Mouse (Mus musculus) MEL-GATA-1-ER (cell line): ENCODE results near the gene Tnnt2.

Experiments
- DNase-seq: peaks from one replicate; pipeline ENCODE4 v3.0.0-alpha.2; 2012; ENCODE audit warnings: low read depth; ENCODE audit errors: extremely low read depth

The Tnnt2 gene

DNA sequence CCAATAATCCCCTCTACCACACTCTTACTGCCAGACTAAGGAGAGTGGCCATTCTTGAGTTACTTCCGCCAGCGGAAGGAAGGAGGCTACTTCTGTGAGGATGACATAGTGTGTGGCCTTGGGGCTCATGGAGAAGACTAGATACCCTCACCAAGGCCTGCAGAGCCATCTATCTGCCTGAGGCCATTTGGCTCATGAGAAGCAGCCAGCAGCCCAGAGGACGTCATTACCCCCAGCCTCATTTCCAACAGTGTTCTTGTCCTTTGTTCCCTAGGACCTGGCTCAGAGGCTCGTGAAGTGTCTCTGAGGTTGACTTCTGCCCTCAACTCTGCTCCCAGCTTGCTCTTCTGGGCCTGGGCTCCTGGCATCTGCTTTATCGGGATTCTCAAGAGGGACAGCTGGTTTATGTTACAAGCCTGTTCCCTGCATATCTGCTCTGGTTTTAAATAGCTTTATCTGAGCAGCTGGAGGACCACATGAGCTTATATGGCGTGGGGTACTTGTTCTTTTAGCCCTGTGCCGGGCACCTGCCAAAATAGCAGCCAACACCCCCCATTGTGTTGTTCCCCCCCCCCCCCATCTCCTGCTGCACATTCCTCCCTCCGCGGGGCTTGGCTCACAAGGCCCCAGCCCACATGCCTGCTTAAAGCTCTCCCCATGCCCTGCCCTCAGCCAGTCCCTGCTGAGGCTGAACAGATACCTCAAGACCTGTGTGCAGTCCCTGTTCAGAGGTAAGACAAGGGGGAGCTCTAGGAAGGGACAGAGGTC lies at the start of gene Tnnt2:
TSS of gene Tnnt2 (plus strand) at position 639 of the 768 bp plus-strand sequence.
- no peak for DNase-seq

DNA sequence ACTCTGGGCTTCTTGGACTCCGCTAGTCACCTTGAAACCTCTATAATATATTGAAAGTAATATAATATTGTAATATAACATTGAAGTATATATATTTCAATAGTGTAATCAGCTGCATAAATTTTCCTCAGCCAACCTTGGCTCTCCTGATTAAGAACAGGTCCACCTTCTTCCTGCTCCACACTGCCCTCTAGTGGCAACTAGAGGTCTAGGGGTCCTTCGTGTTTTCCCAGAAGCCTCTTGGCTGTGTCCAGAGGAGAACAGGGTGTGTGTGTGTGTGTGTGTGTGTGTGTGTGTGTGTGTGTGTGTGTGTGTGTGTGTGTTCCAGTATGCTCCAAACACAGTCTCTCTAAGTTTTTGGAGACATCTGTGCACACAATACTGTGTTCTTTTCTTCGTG lies 48.4 kb upstream of the Tnnt2 start:
- DNase-seq = peak; percentile 84

DNA sequence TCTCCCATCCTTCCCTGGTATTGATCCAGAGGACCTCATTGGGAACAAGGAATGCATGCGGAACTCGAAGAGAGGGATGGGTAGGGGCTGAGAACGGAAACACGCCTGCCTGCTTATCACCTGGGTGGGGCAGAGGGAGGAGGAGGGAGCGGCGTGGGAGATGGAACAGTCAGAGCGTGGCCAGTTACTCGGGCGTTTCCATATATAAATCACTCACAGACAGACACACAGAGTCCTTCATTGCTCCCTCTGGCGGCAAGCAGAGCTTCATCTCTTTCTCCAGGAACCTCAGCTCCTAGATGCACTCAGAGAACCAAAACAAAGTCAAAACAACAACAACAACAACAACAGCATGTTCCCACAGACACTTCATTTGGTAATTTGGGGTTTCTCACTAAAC lies 47.4 kb upstream of the Tnnt2 start:
- peak; percentile 59 for DNase-seq

DNA sequence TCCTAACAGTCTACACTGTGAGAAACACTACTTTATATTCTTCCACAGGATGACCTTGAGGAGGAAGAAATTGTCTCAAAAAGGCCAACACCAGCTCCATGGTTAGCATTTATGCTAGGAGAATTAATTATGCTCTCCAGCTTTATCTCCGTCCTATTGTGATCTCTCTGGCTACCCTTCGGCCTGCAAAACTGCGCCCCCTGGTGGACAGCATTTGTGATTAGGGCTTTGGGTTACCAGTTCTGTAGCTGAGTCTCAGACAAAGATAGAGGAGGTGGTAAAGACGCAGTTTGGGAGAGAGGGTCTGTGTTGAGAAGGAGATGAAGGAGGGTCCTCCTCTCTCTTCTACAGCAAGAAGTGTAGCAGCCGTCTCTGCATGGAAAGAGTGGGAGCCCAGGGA lies 46.3 kb upstream of the Tnnt2 start:
- DNase-seq = peak; percentile 64

DNA sequence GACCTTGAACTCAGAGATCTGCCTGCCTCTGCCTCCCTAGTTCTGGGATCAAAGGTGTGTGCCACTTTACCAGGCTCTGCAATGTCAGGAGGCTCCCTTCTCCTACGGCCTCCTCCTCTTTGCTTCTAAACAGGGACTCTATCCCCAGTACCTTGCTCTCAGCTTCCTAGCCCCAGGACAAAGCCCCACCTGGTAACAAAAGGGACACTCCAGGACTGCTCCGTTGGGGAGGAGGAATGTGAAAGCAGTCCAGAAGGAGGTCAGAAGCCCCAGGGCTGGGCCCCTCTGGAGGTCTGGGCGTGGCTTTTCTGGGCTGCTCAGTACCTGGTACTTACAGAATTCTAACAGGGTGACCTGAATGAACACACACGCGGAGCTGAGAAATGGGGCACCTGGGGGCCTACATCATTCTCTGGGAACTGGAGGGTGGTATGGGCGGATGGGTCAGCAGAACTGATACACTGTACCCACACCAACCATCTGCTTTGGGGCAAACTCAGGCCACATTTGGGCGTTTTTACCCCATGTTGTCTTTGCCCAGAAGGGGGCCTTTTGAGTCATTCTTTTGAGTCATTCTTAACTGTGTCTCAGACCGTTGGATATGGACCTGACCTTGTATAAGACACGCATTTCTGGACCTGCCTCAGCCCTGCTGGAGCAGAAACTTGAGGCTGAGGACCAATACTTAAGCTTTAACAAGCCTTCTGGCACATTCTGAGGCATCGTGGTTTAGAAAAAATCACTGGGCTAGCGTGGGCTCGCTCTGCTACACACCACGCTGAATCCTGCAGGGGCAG lies 43.8 kb upstream of the Tnnt2 start:
- no peak for DNase-seq

DNA sequence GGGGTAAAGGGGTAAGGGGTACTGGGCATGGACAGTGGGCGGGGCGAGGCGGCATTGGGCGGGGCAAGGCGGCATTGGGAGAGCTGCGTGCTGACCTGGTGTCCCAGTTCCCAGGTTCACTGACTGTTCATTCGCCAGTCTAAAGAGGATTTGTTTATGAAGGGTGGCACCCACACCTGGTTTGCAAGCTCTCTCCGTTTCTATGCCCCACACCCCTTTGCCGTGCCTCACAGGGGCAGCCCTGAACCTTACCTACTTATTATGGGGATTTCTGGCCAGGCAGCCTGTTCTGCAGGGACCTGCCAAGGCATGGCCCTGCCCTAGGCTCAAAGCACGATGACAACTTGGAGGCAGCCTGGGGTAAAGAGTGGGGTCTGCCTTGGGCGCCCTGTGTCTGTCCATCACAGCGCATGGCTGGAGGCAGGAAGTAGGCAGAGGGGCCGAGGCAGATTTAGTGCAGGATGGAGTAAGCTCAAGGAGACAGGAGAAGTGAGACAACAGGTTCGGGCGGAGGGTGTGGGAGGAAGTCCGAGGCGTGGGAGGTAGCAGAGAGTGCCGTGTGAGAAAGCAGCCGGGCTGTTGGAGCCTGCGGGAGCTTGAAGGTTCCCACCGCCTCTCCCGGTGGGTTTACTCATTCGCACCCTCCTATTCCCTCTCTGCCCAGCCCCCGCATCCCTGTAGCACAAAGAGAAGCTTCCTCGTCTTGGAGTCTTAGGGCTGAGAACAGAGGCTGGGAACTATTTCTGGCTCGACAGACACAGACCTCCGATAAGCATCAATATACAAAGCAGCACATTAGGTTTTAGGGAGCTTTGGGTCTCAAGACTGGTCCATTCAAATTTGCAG lies 42.6 kb upstream of the Tnnt2 start:
- DNase-seq = no peak

DNA sequence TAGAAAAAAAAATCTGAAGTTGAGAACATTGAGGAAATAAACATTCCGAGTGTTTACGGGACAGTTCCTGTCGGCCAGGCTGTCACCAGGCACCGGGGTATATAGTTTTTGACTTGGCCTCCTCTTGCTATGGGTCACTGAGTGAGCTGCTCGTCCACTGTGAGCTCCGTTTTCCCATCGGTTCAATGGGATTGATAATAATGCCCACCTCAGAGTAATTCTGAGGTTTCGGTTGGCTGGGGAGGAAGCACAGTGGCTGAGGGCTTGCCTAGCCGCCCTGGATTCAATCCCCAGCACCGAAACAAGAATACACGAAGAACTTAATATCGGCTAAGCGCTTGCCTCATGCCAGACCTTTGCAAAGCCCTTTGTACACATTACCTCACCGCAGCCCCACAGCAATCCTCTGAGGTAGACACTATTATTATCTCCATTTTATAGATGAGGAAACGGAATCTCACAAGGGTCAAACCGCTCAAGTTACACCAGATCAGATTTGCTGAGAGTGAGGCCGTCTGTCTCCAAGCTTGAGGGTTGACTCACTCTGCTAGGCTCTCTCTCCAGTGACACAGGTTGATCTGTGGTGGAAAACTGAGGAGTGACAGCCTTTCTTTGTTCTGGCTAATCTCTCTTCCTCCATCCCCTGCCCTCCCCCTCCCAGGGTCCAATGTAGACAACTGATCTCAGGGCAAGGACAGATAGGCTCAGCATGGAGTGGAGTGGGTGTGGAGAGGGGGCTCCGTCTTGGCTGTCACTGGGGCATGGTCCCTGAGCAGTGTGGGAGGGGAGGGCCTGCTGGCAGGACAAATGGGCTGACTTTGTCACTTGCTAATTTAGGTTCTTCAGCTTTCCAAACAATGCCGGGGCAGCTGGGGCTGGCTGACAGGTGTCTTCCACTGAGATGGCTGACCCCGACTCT lies 41.7 kb upstream of the Tnnt2 start:
- no peak for DNase-seq

DNA sequence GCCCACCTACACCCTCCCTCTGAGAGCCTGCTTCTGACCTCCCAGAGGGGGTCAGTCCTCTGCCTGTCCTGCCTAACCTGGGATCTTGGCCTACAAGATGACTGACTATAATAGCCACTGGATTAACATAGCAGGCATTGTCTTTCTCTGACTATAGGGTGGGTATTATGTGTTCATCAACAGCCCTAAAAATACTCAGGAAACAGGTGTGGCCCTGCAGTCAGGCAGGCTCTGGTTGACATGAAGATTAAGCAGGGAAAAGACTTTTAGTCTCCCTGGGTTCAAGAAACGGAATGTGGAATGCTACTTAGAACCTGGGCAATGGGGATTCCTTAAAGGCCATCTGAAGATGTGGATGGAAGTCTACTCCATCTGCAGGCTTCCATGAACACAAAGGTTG lies 37.7 kb upstream of the Tnnt2 start:
- no peak for DNase-seq

DNA sequence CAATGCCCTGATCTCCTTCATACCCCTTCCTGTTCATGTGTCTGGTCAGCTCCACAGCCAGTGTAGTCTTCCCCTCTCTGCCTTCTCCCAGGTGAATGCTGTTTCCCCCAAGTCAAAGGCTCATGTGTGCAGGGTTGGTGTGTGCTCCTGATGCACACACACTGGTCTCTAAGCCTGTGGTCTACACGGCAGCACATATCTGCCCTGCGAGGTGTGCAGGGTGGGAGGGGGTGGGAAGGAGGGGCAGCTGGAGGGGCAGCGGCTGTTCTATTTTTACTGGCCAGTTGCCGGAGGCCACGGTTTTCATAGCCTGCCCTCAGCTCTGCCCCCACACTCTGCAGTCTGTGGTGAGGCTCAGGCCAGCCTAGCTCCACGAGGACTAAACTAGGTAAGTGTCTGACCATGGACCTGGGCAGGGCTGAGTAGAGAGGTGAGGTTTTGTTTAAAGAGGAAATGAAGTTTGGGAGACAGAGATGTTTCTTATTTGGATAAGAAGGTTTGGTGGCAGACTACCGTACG lies 37.0 kb upstream of the Tnnt2 start:
- no peak for DNase-seq

DNA sequence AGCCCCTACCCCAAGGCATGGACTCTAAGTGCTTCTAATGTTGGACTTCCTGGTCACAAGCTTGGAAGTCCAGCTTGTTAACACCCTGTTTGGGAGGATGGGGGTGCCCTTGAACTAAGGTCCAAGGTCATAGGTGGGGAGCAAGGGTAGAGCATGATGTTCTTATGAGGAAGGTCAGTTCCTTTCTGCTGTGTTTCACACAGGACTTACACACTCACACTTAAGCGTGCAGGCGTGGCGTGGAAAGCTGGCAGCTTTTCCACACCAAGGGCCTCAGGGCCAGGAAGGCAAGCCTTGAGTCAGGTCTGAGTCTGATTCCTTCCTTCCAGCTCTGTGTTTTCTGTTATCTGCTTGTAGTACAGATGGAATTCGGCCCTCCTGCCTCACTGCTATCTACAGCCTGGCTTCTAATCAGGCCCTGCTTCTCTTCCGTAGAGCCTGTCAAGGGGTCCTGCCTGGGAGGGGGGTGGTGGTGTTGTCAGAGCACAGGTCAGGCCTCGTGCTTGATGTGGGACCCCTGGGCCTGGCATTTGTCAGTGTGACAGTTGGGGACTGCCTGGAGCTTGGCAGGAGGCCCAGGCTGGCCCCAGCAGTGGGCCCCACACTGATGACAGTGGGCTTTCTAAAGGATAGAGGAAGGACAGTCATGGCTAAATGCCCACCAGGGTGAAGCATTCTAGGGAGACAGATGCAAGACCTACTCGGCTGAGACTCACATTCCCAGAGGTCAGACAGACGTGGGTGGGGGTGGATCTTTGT lies 35.8 kb upstream of the Tnnt2 start:
- peak; percentile 30 for DNase-seq

DNA sequence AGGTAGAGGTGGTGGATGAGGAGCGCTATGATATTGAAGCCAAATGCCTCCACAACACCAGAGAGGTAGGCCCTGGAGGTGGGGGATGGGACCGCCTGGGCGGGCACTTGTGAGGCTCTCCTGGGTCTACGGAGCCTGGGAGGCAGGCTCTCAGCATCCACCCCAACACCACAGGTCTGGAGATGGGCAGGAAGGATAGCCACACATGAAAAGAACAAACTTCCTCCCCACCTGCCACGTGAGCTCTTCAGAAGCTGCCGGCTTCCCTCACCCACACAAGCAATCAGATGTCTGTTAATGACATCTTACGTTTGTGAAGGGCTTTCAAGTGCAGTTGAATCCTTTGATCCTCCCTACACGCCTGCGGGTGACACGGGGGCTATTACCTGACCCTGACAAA lies 28.6 kb upstream of the Tnnt2 start:
- DNase-seq = no peak

DNA sequence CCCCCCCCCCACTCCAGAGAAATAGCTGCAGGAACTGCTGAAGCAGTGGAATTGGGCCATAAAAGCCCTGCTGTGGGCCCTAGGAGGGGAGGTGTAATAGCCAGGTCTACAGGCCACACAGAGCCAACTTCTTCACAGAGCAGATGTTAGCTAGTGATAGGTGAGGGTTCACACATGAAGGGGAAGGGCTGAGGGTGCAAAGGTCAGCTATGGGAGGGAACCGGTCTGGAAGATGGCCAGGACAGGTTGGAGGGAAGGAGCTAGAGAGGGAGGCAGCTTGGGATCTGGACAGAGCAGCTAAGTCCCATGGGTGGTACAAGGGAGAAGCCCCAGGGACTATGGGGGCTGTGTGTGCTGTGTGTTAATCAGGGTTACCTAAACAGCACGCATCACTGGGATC lies 26.0 kb upstream of the Tnnt2 start:
- DNase-seq = no peak

DNA sequence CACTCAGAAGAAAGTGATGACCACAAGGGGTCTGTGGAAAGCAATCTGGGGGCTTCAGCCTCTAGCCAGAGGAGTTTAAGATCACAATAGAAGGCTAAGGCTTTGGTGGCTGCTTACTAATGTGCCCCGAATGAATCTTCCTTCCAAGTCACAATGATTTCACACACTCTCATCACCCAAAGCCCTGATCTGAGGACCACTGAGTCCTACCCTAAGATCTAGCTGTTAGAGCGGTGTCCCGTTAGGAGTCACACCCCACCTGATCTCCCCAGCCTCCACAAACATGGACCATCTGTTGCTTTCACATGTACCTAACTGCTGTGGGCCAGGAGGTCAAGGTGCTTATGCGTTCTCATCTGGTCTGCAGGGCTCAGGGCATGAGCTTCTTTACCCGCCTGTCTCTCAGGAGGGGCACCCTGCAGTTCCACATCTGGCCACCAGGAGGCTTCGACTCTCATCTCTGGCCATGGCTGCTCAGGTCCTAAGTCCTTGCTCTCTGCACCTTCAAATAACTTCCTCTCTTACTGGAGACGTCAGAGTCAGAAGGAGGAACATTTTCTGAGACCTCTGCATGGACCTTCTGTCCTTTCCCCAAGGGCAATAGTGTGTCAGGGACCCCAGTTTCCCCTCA lies 25.0 kb upstream of the Tnnt2 start:
- peak; percentile 70 for DNase-seq

DNA sequence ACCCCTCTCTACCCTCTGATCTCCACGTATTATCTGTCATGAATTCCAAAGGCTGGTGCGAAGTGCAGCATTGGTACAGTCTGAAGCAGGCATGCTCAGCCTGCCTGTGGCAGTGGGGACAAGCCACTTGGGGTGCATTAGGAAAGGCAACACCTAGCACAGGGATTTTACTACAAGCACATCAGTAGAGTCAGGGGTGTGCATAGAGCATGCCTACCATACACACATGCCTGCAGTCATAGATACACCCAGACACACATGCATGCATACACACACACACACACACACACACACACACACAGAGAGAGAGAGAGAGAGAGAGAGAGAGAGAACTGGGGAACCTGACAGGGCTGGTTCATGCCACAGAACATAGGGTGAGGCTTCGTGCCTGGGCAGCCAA lies 23.9 kb upstream of the Tnnt2 start:
- no peak for DNase-seq

DNA sequence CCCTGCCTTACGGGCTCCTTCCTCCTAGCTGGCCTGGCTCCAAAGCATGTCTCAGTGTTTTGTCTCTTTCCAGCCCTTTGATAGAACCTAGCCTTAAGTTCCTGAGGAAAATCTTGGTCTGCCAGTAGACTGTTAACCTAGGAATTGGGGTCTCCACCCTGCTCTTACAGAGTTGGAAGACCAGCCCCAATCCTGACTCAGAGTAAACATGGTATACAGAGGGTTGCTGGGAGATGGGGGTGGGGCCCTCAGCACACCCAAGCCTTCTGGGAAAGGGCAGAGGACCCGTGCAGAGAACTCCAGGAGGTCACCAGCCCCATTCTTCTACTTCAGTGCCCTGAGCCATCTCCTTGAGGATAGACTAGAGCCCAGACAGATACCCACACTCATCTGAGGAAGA lies 23.5 kb upstream of the Tnnt2 start:
- no peak for DNase-seq

DNA sequence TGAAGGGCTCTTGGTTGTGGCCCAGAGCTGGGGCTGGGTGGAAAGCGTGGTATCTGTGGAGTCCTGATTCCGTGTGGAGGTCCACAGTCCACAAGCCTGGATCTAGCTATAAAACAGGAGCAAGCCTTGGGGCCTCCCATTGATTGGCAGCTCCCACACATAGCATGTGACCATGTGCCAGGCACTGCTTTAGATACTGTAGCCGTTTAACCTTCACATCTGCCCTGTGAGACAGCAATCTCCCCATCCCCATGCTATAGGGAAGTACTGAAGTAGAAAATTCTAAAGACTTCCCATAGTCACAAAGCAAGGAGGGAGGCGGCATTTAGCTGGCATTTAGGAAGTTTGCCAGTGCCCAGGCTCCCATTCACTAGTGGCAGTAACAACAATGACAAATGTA lies 23.1 kb upstream of the Tnnt2 start:
- no peak for DNase-seq

DNA sequence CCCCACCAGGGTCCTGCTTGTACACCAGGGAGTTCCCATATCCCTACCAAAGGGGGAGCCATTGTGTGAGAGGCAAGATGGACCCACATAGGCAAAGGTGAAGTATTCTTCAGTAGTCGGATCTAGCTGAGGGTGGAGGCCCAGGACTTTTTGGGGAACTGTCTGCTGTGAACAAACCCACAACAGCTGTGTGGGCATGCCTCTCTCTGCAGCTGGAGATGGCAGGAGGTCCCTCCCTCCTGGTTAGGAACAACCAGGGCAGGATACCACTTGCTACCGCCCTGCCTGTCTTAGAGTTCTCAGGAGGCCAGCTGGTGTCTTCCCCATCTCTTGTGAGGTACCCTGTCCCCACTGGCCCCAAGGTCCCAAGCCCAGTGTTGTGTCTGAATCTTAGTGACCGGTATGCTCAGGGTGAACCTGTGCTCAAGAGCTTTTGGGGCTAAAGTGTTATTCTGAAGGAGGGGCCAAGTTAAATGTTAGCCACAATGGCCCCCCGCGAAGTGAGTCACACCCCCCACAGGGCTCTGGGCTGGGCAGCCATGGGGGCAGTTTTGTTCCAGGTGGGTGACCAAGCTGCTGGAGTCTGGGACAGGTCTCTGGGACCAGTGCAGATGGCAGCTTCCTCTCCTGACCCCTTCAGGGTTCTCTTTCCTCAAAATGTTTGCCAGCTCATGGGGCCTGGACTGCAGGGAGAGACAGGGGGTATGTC lies 22.3 kb upstream of the Tnnt2 start:
- no peak for DNase-seq

DNA sequence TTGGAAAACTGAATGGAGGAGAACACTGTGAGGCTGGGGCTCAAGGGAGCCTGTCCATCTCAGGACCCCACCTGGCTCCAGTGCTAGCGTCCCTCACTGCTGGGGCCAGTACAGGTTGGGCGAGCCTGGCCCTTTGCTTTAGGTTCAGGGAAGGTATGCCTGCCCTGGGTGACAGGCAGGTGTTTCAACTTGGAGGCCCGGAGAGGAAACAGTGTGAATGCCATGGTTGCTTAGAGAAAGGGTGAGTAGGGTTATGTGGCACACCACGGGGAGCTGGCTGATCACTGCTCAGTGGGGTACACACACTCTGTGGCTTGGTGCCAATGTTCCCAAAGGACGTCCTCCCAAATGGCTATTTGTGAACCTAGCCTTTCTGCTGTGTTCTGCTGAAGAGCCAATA lies 21.6 kb upstream of the Tnnt2 start:
- DNase-seq = no peak

DNA sequence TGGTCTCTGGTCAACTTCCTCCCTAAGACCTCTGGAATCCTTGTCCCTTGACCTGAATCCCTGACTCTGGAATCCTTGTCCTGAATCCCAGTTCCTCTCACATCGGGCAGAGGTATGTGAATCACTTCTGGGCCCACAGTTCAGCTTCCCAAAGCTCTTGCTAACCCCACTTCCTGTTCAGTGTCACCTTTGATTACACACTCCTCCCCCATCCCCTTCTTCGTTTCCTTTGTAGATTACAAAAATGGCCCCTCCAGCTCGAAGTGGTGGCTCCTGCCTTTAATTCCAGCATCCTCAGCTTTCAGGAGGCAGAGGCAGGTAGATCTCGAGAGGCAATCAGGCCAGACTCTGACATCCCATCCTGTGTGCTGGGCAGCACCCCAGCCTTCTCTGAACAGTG lies 18.6 kb upstream of the Tnnt2 start:
- DNase-seq = no peak
